Mouse (Mus musculus) inflammation-experienced regulatory T-cells, adult 6 months (primary cell): ENCODE results near the gene Ccdc7a. TPM values are rescaled to one million over a fixed set of nuclear protein-coding genes. Genes with fewer than 3 reads are reported as not detected.

ENCODE experiments used
- ATAC-seq: one replicate; pipeline ENCODE4 v1.8.0; 2017
- polyA plus RNA-seq, 3 experiments: library from polyadenylated mRNA; unstranded; fragments of 100-300 nt; shearing (Covaris generic); gene quantifications; one replicate each; pipeline ENCODE4 v1.2.1; 2017

The Ccdc7a gene
- polyA plus RNA-seq, 3 experiments from 2014 or later = 0.38 to 2.0 TPM; not detected in 1

- ATAC-seq = peak; percentile 67
Measured at GRCm38 (mm10) chr8:128685507-128686428, 379.5 kb downstream of the Ccdc7a start, which contains the start of gene Itgb1. TSS of gene Itgb1 (plus strand) at chr8:128685654.

GRCm38 (mm10) chr8:128684609-128685506 is 380.5 kb downstream of the Ccdc7a start:
- peak; percentile 45 for ATAC-seq

Other genes starting within 250 kb of the Ccdc7a start
- gene Ccdc7b, start 1.6 kb upstream of the Ccdc7a start, polyA plus RNA-seq = not detected
- gene Gm10999, start 66.1 kb upstream of the Ccdc7a start, polyA plus RNA-seq = not detected
- gene 2610044O15Rik8, start 168.9 kb upstream of the Ccdc7a start, polyA plus RNA-seq = 10 to 100 TPM; 16.6 to 28.3 (median 21.1) TPM